Comparison of ENCODE assay signal across 19 mouse cellular contexts in the genomic region with DNA sequence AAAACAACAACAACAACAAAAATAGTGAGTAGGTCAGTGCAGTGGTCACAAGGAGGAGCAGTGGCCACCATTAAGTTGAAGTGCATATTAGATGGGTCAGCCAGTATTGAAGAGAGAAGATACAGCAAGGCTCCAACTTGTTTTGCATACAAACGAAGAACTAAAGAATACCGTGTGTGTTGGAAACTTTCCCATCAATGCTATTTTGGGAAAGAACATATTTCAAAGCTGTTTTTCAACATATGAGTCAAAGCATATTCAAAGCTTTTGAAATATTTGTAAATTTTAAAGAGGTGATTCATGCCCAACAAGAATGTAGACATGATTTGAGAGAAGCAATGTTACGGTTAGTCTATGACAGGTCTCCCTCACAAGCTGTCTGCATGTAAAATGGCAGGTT.
DNase-seq lines count a peak whose midpoint lies in the region; TF ChIP-seq lines count a peak whose summit lies in the region.
"Had no signal": no experiment of that assay in that cellular context is flagged by ENCODE, and none has a peak within 500 bp of the region (broad histone marks: within the 10 kb centered on the region; RNA-seq: fewer than 3 reads in every experiment).

No protein-coding gene starts in this region.

- H3K27ac ChIP-seq in layer of hippocampus, adult 2 months, result no peak overlapping the region
- H3K27ac ChIP-seq: embryonic facial prominence, embryonic 10.5 days; embryonic facial prominence, embryonic 12.5 days; forebrain, embryonic 10.5 days; forebrain, embryonic 12.5 days had no signal

- peak; percentile 33 for DNase-seq in 3134 (ENCODE audit: extremely low read depth, insufficient read length, low spot score)
- DNase-seq in 3T3-L1 (ENCODE audit: low read depth, low spot score), result peak; percentile 82
- DNase-seq in NIH3T3 (ENCODE audit: low read depth), result peak; percentile 92
- DNase-seq in layer of hippocampus, adult 2 months (ENCODE audit: low spot score in 2 of 2), result no peak
- no peak for DNase-seq in lung, adult 18-20 months
- DNase-seq in layer of hippocampus, postnatal 25 days (ENCODE audit: extremely low spot score in 1 of 2, low spot score in 1 of 2), result no peak
- DNase-seq: adrenal gland, adult 2 months; adrenal gland, postnatal 10 days; adrenal gland, postnatal 25 days; cerebellum, adult 11 months; cerebellum, adult 18-20 months; cerebellum, adult 9-10 months; cerebellum, postnatal 10 days; cerebellum, postnatal 25 days had no signal

- H3K4me3 ChIP-seq in layer of hippocampus, adult 2 months, result no peak overlapping the region
- H3K4me3 ChIP-seq: embryonic facial prominence, embryonic 10.5 days; embryonic facial prominence, embryonic 12.5 days; erythroblast, embryonic 14.5 days; forebrain, embryonic 10.5 days; forebrain, embryonic 12.5 days had no signal

- no peak for TF ChIP-seq CTCF in layer of hippocampus, adult 2 months (conservative IDR thresholded peaks at IDR 0.05)

Comparison
In these comparisons a context has a peak if more than half of its experiments do, and no peak if none do; other contexts are left out.
1. DNase-seq: peak in 3134 (single experiment), 3T3-L1 (single experiment) and NIH3T3 (single experiment); none in layer of hippocampus, adult 2 months (0 of 2), lung, adult 18-20 months (0 of 2) and layer of hippocampus, postnatal 25 days (0 of 2).